Mouse (Mus musculus) CH12.LX (cell line): ENCODE results near the gene Dr1. TPM values are rescaled to one million over a fixed set of nuclear protein-coding genes. Genes with fewer than 3 reads are reported as not detected.

Source experiments
- DNase-seq: peaks from one replicate; pipeline ENCODE4 v3.0.0-alpha.2; 2013; ENCODE audit errors: extremely low read depth
- H3K27ac ChIP-seq: 2 replicates; pipeline ENCODE4 v1.5.1; 2012; ENCODE audit warnings: low read depth, mild to moderate bottlenecking, control low read depth, moderate library complexity; ENCODE audit not compliant: insufficient read depth
- H3K27me3 ChIP-seq: replicated peaks from 2 replicates; pipeline ENCODE3; 2012; ENCODE audit warnings: inconsistent platforms
- H3K36me3 ChIP-seq, 2 experiments: replicated peaks in 1 of 2; 2 replicates each; pipeline versions ENCODE3 to v1.6.1; 2012; ENCODE audit warnings: inconsistent platforms in 1 of 2, low read length in 1 of 2, mild to moderate bottlenecking in 1 of 2, mixed read lengths in 1 of 2, moderate library complexity in 1 of 2; ENCODE audit not compliant: control insufficient read depth in 1 of 2, insufficient read depth in 1 of 2
- H3K4me1 ChIP-seq, 2 experiments: 2 replicates each; pipeline ENCODE4 v1.6.1; 2012; ENCODE audit warnings: inconsistent platforms in 1 of 2, moderate library complexity in 1 of 2; ENCODE audit not compliant: insufficient read depth in 2 of 2, control insufficient read depth in 1 of 2
- H3K4me2 ChIP-seq: 2 replicates; pipeline ENCODE4 v1.6.1; 2012; ENCODE audit warnings: low read depth, mild to moderate bottlenecking, control low read depth; ENCODE audit not compliant: poor library complexity, insufficient read depth, severe bottlenecking
- H3K4me3 ChIP-seq, 3 experiments: fragments of 150-350 bp in 1 of 3; sonication (generic) in 1 of 3; replicated peaks in 1 of 3; 2 replicates each; pipeline versions ENCODE3 to v1.5.1; 2011 to 2012; ENCODE audit warnings: low read depth in 2 of 3, low read length in 2 of 3, mild to moderate bottlenecking in 2 of 3, moderate library complexity in 2 of 3, control low read depth in 1 of 3, improper control_type of control experiment in 1 of 3, inconsistent platforms in 1 of 3, mixed read lengths in 1 of 3; ENCODE audit not compliant: poor library complexity in 1 of 3
- H3K79me2 ChIP-seq: replicated peaks from 2 replicates; pipeline ENCODE4 v1.6.1; 2012; ENCODE audit warnings: mild to moderate bottlenecking, moderate library complexity; ENCODE audit not compliant: control insufficient read depth, poor library complexity, insufficient read depth, severe bottlenecking; ENCODE audit errors: extremely low read depth
- H3K9ac ChIP-seq: 2 replicates; pipeline ENCODE4 v1.6.1; 2012; ENCODE audit warnings: low read depth, mild to moderate bottlenecking, control low read depth, moderate library complexity; ENCODE audit not compliant: insufficient read depth
- H3K9me3 ChIP-seq: replicated peaks from 2 replicates; pipeline ENCODE3; 2012; ENCODE audit warnings: low read length, inconsistent platforms, mixed read lengths
- JUN ChIP-seq: IDR thresholded peaks from 2 replicates; pipeline ENCODE4 v1.6.1; 2011; ENCODE audit warnings: low read depth, mild to moderate bottlenecking, low read length, improper control_type of control experiment, moderate library complexity; ENCODE audit not compliant: insufficient read depth
- NELFE ChIP-seq: IDR thresholded peaks from 2 replicates; pipeline ENCODE4 v1.6.1; 2011; ENCODE audit warnings: low read depth, low read length, improper control_type of control experiment
- RAD21 ChIP-seq: IDR thresholded peaks from 2 replicates; pipeline ENCODE4 v1.6.1; 2011; ENCODE audit warnings: low read depth, mild to moderate bottlenecking, low read length, improper control_type of control experiment, moderate library complexity
- dilution Hi-C: fragments of 300-500 bp; cut with MboI; formaldehyde crosslinking; loops from 2 replicates; pipeline ENCODE4 v1.14.3; 2020; ENCODE audit warnings: low sequenced_read_pairs; ENCODE audit not compliant: extremely low pct_unique_long_range_greater_than_20kb, extremely low pct_ligation_motif_present
- in situ Hi-C: fragments of 300-500 bp; cut with MboI; formaldehyde crosslinking; loops from 3 replicates; pipeline ENCODE4 v1.14.3; 2019; ENCODE audit warnings: low sequenced_read_pairs, low pct_ligation_motif_present, low pct_unique_long_range_greater_than_20kb, mixed read lengths
- polyA plus RNA-seq: library from polyadenylated mRNA; unstranded; fragments of >175 nt; gene quantifications from 2 replicates; pipeline ENCODE4 v1.2.1, GENCODE M21; 2012; ENCODE audit warnings: low read depth; ENCODE audit not compliant: insufficient read length
- total RNA-seq, 2 experiments: library from RNA; depleted of rRNA; stranded (reverse); fragments of 300-350 nt in 1 of 2; fragments of >200 nt in 1 of 2; gene quantifications; 2 replicates each; pipeline ENCODE4 v1.2.3; 2012 to 2014

The Dr1 gene
- total and polyA plus RNA-seq, 3 experiments = 18.2 to 57.3 (median 43.1) TPM

GRCm38 (mm10) chr5:108313065-108313860, 44.6 kb downstream of the Dr1 start:
- peaks cover 6 to 26% of the 10 kb centered on the region in 2 experiments for H3K36me3 ChIP-seq
- peak overlapping the region; percentile 76 for H3K9ac ChIP-seq
- H3K79me2 ChIP-seq = peaks cover 4% of the 10 kb centered on the region
- in situ Hi-C loops = no loop called here
- H3K4me1 ChIP-seq = peaks cover 3 to 17% of the 10 kb centered on the region in 2 experiments; a peak in 3 of 4 replicates
- peak overlapping the region; percentile 80 to 86 (median 82) for H3K4me3 ChIP-seq
- no peak for DNase-seq
- H3K27me3 ChIP-seq = no peaks in the 10 kb centered on the region
- H3K27ac ChIP-seq = no peak overlapping the region
- peak overlapping the region; percentile 73 for H3K4me2 ChIP-seq
- dilution Hi-C loops = no loop called here
- H3K9me3 ChIP-seq = no peaks in the 10 kb centered on the region
- no peak for TF ChIP-seq RAD21
- no peak for TF ChIP-seq NELFE
- no peak for TF ChIP-seq JUN

Other genes with a start within 250 kb of the Dr1 start
- gene Mtf2, start 203.2 kb upstream of the Dr1 start, total RNA-seq (2012; rRNA removed) = 58.7 and 65.2 TPM in 2 replicates
- gene Mtf2, start 203.2 kb upstream of the Dr1 start, total RNA-seq (2014; rRNA removed) = 76.2 and 86.9 TPM in 2 replicates
- 63.8 and 71.0 TPM in 2 replicates for gene Mtf2, start 203.2 kb upstream of the Dr1 start, polyA plus RNA-seq
- 72.5 and 74.6 TPM in 2 replicates for gene Tmed5, start 136.3 kb upstream of the Dr1 start, total RNA-seq (2012; rRNA removed)
- 122 and 141 TPM in 2 replicates for gene Tmed5, start 136.3 kb upstream of the Dr1 start, total RNA-seq (2014; rRNA removed)
- 49.4 and 60.2 TPM in 2 replicates for gene Tmed5, start 136.3 kb upstream of the Dr1 start, polyA plus RNA-seq
- 2.3 and 4.7 TPM in 2 replicates for gene Ccdc18, start 136.0 kb upstream of the Dr1 start, total RNA-seq (2012; rRNA removed)
- gene Ccdc18, start 136.0 kb upstream of the Dr1 start, total RNA-seq (2014; rRNA removed) = 3.9 and 4.4 TPM in 2 replicates
- 2.7 TPM in 2 replicates for gene Ccdc18, start 136.0 kb upstream of the Dr1 start, polyA plus RNA-seq
- gene Pigg, start 43.7 kb downstream of the Dr1 start, total RNA-seq (2012; rRNA removed) = 8.2 and 9.7 TPM in 2 replicates
- 9.0 and 9.8 TPM in 2 replicates for gene Pigg, start 43.7 kb downstream of the Dr1 start, total RNA-seq (2014; rRNA removed)
- gene Pigg, start 43.7 kb downstream of the Dr1 start, polyA plus RNA-seq = 6.2 and 6.4 TPM in 2 replicates
- not detected in 2 replicates for gene Gm42517, start 99.0 kb downstream of the Dr1 start, total RNA-seq (2012; rRNA removed)
- gene Gm42517, start 99.0 kb downstream of the Dr1 start, total RNA-seq (2014; rRNA removed) = not detected in 2 replicates
- not detected in 2 replicates for gene Gm42517, start 99.0 kb downstream of the Dr1 start, polyA plus RNA-seq
- 0.13 TPM in 1 of 2 replicates, not detected in the other for gene Pde6b, start 119.5 kb downstream of the Dr1 start, total RNA-seq (2012; rRNA removed)
- gene Pde6b, start 119.5 kb downstream of the Dr1 start, total RNA-seq (2014; rRNA removed) = not detected in 2 replicates
- gene Pde6b, start 119.5 kb downstream of the Dr1 start, polyA plus RNA-seq = 0.11 and 0.16 TPM in 2 replicates
- gene Atp5k, start 165.6 kb downstream of the Dr1 start, total RNA-seq (2012; rRNA removed) = 567 and 782 TPM in 2 replicates
- gene Atp5k, start 165.6 kb downstream of the Dr1 start, total RNA-seq (2014; rRNA removed) = 199 and 240 TPM in 2 replicates
- gene Atp5k, start 165.6 kb downstream of the Dr1 start, polyA plus RNA-seq = 276 and 399 TPM in 2 replicates
- not detected in 2 replicates for gene Mfsd7a, start 180.0 kb downstream of the Dr1 start, total RNA-seq (2012; rRNA removed)
- gene Mfsd7a, start 180.0 kb downstream of the Dr1 start, total RNA-seq (2014; rRNA removed) = not detected in 2 replicates
- not detected in 2 replicates for gene Mfsd7a, start 180.0 kb downstream of the Dr1 start, polyA plus RNA-seq
- gene Pcgf3, start 192.3 kb downstream of the Dr1 start, total RNA-seq (2012; rRNA removed) = 5.5 and 8.0 TPM in 2 replicates
- gene Pcgf3, start 192.3 kb downstream of the Dr1 start, total RNA-seq (2014; rRNA removed) = 6.0 and 6.8 TPM in 2 replicates
- 18.8 and 21.8 TPM in 2 replicates for gene Pcgf3, start 192.3 kb downstream of the Dr1 start, polyA plus RNA-seq